Mouse (Mus musculus): ENCODE data around the gene Fbxw5.

GRCm38 (mm10) chr2:25463630-25464029, 36.9 kb upstream of the Fbxw5 start:
- TF ChIP-seq CTCF (IDR thresholded peaks at IDR 0.05; ENCODE audit: extremely low read depth, insufficient read length, insufficient replicate concordance, low read depth, low read length) (no peak), POLR2A (IDR thresholded peaks at IDR 0.05; ENCODE audit: low read depth, low read length) (no peak)
